Mouse (Mus musculus): ENCODE data around the gene Neurl1a. TPM values are rescaled to one million over a fixed set of nuclear protein-coding genes. Genes with fewer than 3 reads are reported as not detected.

The Neurl1a gene
- total RNA-seq, 2 experiments from 2014 or later, result not detected

GRCm38 (mm10) chr19:47240076-47240475 lies 61.5 kb downstream of the Neurl1a start:
- no peak for ATAC-seq (replicated peaks; ENCODE audit: poor library complexity, severe bottlenecking)

GRCm38 (mm10) chr19:47240957-47241356 lies 62.3 kb downstream of the Neurl1a start:
- ATAC-seq (replicated peaks; ENCODE audit: poor library complexity, severe bottlenecking), result no peak

DNA sequence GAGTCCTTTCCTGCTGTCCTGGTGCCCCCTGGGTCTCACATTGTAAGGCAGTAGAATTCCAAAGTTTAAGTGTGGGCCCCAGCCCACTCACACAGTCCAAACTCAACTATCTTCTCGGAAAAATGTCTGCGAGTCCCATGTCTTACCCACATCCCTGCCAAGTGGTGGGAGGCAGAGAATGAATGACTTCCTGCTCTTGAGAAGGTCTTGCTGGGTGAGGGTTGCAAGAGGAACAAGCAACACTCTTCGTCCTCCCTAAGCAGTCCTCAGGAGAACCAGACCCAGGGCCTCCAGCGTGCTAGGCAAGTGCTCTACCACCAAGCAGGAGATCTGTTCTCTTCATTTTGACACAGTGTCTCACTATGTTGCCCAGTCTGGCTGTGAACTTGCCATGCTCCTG lies 63.6 kb downstream of the Neurl1a start:
- ATAC-seq (replicated peaks; ENCODE audit: poor library complexity, severe bottlenecking), result peak; percentile 44

DNA sequence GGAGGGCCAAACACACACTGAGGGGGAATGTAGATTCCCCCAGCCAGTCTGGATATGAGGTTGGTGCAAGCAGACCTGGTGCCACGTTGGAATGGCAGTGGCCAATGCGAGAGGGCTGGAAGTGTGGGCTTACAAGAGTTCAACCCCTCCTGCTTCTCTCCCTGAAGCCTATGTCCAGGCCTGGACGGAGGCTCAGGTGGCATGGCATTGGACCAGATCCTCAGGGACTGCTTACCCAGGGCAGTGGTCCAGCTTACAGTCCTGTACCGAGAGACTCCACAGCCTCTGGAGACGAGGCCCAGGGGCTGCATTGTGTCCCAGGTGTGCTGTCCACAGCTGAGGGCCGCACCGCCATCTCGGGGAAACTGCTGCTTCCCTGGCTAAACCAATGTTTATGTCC lies 66.9 kb downstream of the Neurl1a start:
- no peak for ATAC-seq (replicated peaks; ENCODE audit: poor library complexity, severe bottlenecking)

DNA sequence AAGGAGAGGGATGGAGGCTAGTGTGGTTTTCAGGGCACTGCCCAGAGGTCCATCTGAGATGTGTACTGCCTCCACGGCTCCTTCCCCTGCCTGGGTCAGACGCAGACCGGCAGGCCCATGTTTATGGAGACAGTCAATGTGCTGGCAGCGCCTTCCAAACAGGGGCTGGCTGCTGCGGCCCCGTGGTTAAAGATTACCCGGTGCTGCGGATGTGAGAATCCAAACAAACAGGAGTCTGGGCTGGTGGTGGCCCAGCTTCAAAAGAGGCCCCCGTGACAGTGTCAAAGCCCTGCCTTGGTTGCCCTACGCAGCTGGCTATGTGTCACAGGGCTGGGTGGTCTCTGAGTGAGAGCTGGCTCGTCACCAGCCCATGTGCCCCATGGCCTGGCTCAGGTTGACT lies 69.2 kb downstream of the Neurl1a start:
- no peak for ATAC-seq (replicated peaks; ENCODE audit: poor library complexity, severe bottlenecking)

GRCm38 (mm10) chr19:47248296-47248695 lies 69.7 kb downstream of the Neurl1a start:
- no peak for ATAC-seq (replicated peaks; ENCODE audit: poor library complexity, severe bottlenecking)

DNA sequence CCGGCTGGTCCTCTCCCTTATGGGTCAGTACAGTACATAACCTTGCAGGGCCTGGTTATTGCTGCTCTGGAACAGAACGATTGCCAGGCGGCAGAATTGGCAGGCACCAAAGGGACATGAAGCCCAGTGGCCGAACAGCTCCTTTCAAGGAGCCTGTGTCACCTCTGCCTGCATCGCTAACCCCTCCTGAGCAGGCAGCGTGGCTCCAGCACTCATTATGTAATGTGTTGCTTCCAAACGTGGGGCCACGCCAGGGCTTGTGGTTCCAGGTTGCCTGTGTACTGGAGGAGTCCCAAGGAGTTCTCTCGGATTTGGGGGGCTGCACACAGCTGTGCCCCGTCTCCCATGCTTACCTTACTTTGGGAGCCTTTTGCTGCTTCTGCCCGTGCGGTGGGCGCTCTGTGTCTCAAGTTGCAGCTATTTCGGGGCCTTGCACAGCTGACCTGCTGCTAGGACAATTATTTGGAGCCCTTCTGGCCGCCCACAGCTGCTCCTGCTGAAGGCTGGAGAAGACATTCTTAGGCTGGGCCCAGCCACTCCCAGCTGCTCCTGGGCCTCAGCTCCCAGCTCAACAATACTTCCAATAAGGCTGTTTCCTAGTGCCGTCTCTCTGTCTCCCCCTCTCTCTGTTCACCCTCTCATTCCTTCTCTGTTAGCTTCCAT lies 70.4 kb downstream of the Neurl1a start:
- ATAC-seq (replicated peaks; ENCODE audit: poor library complexity, severe bottlenecking), result no peak

- ATAC-seq (replicated peaks; ENCODE audit: poor library complexity, severe bottlenecking), result no peak
Measured at GRCm38 (mm10) chr19:47250931-47251330, 72.3 kb downstream of the Neurl1a start.

DNA sequence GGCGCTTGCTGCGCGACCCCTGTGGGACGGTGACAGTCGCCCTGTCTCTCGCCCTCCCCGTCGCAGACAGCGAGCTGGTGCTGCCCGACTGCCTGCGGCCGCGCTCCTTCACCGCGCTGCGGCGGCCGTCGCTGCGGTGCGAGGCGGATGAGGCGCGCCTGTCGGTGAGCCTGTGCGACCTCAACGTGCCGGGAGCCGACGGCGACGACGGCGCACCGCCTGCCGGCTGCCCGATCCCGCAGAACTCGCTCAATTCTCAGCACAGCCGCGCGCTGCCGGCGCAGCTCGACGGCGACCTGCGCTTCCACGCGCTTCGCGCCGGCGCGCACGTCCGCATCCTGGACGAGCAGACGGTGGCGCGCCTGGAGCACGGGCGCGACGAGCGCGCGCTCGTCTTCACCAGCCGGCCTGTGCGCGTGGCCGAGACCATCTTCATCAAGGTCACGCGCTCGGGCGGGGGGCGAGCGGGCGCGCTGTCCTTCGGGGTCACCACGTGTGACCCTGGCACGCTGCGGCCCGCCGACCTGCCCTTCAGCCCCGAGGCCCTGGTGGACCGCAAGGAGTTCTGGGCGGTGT lies 74.5 kb downstream of the Neurl1a start:
- ATAC-seq (replicated peaks; ENCODE audit: poor library complexity, severe bottlenecking), result no peak; the same call in 1 of the 2 replicates

- 0 out of 2 replicates have a peak, but pooled peaks have one; percentile 13 for ATAC-seq (replicated peaks; ENCODE audit: poor library complexity, severe bottlenecking)
Measured at GRCm38 (mm10) chr19:47255036-47255435, 76.4 kb downstream of the Neurl1a start.

- ATAC-seq (replicated peaks; ENCODE audit: poor library complexity, severe bottlenecking), result peak; percentile 76
Measured at GRCm38 (mm10) chr19:47255919-47256318, 77.3 kb downstream of the Neurl1a start.

- peak; percentile 58 for ATAC-seq (replicated peaks; ENCODE audit: poor library complexity, severe bottlenecking)
Measured at GRCm38 (mm10) chr19:47259581-47259980, 81.0 kb downstream of the Neurl1a start.

DNA sequence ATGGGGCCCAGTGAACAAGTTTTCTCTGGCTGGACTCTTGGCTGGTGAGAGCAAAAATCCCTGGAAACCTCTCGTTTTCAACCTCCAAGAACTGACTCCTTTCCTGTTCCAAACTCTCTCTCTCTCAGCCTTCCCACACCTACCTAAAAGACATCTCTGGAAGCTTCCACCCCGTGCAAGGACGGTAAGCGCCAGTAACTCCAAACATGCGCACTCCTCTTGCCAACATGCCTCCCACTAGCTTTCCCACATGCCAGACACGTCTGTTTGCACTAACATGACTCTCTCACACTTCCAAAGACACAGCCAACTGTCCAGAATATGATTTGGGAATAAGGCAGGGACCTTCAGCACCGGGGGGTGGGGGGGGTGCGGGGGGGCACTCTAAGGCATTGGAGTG lies 82.6 kb downstream of the Neurl1a start:
- no peak for ATAC-seq (replicated peaks; ENCODE audit: poor library complexity, severe bottlenecking)

GRCm38 (mm10) chr19:47263621-47264020 lies 85.0 kb downstream of the Neurl1a start:
- ATAC-seq (replicated peaks; ENCODE audit: poor library complexity, severe bottlenecking), result peak; percentile 84

GRCm38 (mm10) chr19:47264322-47265092 lies 85.9 kb downstream of the Neurl1a start:
- ATAC-seq (replicated peaks; ENCODE audit: poor library complexity, severe bottlenecking), result peak; percentile 47; the same call in 1 of the 2 replicates

- no peak for ATAC-seq (replicated peaks; ENCODE audit: poor library complexity, severe bottlenecking)
Measured at GRCm38 (mm10) chr19:47266070-47266801, 87.6 kb downstream of the Neurl1a start.

DNA sequence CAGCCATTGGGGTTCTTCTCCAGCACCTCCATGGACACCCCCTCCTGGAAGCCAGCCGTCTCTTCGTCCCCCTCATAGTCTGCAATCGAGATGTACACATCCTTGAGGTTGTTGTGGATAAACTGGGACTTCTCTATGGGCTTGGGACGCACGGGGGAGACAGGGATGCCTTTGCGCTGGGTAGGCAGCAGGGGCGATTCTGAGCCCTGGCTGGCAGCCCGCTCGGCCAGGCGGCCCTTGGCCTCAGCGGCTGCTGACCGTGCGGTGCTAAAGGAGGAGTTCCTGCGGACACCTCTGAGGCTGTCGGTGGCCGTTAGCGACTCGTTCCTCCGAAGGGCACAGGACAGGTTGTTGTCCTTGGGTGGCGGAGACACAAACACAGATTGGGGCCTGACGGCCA lies 88.4 kb downstream of the Neurl1a start:
- no peak for ATAC-seq (replicated peaks; ENCODE audit: poor library complexity, severe bottlenecking)

DNA sequence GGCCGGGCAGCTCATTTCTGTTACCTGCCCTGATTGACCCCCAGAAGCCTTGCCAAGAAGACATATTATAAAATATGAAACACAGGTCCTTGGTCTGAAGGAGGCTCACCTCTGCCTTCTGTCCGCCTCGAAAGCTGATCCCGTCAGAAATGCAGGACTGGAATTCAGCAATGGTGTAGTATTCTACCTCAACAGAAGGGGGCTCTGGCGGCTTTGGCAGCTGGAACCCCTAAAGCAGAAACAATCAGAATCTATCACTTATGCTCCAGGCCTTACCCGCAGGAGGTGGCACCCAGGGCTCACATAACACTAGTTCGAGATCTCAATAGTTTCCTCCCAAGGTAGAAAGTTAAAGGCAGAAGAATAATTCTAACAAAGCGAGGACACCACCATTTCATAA lies 91.1 kb downstream of the Neurl1a start:
- 0 out of 2 replicates have a peak, but pooled peaks have one; percentile 20 for ATAC-seq (replicated peaks; ENCODE audit: poor library complexity, severe bottlenecking)

- no peak for ATAC-seq (replicated peaks; ENCODE audit: poor library complexity, severe bottlenecking)
Measured at GRCm38 (mm10) chr19:47270520-47270919, 91.9 kb downstream of the Neurl1a start.

DNA sequence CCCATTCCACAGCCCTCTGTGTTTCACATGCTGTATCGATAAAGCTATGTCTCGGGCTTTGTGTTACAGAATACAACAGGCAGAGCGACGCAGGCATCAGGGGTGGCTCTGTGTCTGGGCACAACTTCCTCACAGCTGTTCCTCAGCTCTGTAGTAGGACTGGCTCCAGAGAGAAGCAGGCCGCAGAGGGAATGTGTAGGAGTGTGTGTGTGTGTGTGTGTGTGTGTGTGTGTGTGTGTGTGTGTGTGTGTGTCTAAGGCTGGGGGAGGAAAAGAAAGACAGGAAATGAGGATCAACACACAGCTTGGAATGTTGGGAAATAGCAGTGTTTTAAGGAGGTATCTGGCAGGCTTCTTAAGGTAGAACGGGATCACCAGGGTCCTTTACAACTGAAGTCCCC lies 98.1 kb downstream of the Neurl1a start:
- ATAC-seq (replicated peaks; ENCODE audit: poor library complexity, severe bottlenecking), result no peak

DNA sequence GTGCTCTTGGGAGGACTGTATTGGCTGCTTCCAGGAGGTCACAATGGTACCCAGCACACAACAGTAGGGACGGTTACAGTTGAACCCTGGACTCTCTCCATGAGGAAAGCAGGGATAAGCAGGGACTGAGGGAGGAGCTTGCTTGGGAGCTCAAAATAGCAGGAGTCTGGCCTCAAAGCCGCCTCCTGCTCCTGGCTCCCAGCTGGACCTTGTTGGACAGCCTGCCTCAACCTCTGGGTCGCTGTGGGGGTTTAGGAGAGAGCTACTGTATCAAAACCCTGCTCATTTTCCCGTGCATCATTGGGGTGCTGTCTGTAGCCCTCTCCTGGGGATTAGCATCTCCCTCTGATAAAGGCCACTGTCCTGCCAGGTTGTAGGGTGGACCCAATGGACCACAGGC lies 100.8 kb downstream of the Neurl1a start:
- no peak for ATAC-seq (replicated peaks; ENCODE audit: poor library complexity, severe bottlenecking)

Data from granulocyte monocyte progenitor cell, adult 5-6 weeks (primary cell).